Mouse (Mus musculus) intestine, embryonic 14.5 days (tissue): ENCODE data around the gene Olfr1133. TPM values are rescaled to one million over a fixed set of nuclear protein-coding genes. Genes with fewer than 3 reads are reported as not detected.

Experiments
- polyA plus RNA-seq: library from polyadenylated mRNA; unstranded; fragments of >200 nt; fragmentation: Nextera tagmentation; extraction: Ambion mirVana; gene quantifications from 2 replicates; pipeline ENCODE4 v1.2.1, GENCODE M21; 2014

Gene Olfr1133
- polyA plus RNA-seq, 1 experiment from 2014 or later: not detected

Other genes with a start within 250 kb of the Olfr1133 start
- not detected in 2 replicates for gene Olfr1123, start 230.7 kb downstream of the Olfr1133 start, polyA plus RNA-seq
- 0.07 TPM in 1 of 2 replicates, not detected in the other for gene Olfr1124, start 217.1 kb downstream of the Olfr1133 start, polyA plus RNA-seq
- gene Olfr1126, start 193.4 kb downstream of the Olfr1133 start, polyA plus RNA-seq: not detected in 2 replicates
- gene Pramel7, start 150.3 kb downstream of the Olfr1133 start, polyA plus RNA-seq: not detected in 2 replicates
- gene Pramel6, start 140.8 kb downstream of the Olfr1133 start, polyA plus RNA-seq: not detected in 2 replicates
- not detected in 2 replicates for gene Olfr153, start 115.6 kb downstream of the Olfr1133 start, polyA plus RNA-seq
- gene Olfr1128, start 101.8 kb downstream of the Olfr1133 start, polyA plus RNA-seq: not detected in 2 replicates
- gene Olfr1129, start 73.5 kb downstream of the Olfr1133 start, polyA plus RNA-seq: not detected in 2 replicates
- not detected in 2 replicates for gene Olfr1130, start 41.2 kb downstream of the Olfr1133 start, polyA plus RNA-seq
- gene Olfr1131, start 20.3 kb downstream of the Olfr1133 start, polyA plus RNA-seq: not detected in 2 replicates
- not detected in 2 replicates for gene Olfr1132, start 9.8 kb downstream of the Olfr1133 start, polyA plus RNA-seq
- not detected in 2 replicates for gene Olfr1134, start 11.1 kb upstream of the Olfr1133 start, polyA plus RNA-seq
- not detected in 2 replicates for gene Olfr1135, start 26.3 kb upstream of the Olfr1133 start, polyA plus RNA-seq
- not detected in 2 replicates for gene Olfr1136, start 46.6 kb upstream of the Olfr1133 start, polyA plus RNA-seq
- not detected in 2 replicates for gene Olfr1137, start 65.8 kb upstream of the Olfr1133 start, polyA plus RNA-seq
- gene Olfr1138, start 92.6 kb upstream of the Olfr1133 start, polyA plus RNA-seq: not detected in 2 replicates
- not detected in 2 replicates for gene Olfr1140, start 96.4 kb upstream of the Olfr1133 start, polyA plus RNA-seq
- gene Olfr1141, start 106.6 kb upstream of the Olfr1133 start, polyA plus RNA-seq: not detected in 2 replicates
- gene Olfr152, start 132.1 kb upstream of the Olfr1133 start, polyA plus RNA-seq: not detected in 2 replicates
- gene Olfr1143, start 153.2 kb upstream of the Olfr1133 start, polyA plus RNA-seq: not detected in 2 replicates
- gene Olfr1145, start 162.4 kb upstream of the Olfr1133 start, polyA plus RNA-seq: not detected in 2 replicates
- gene Olfr1148, start 183.2 kb upstream of the Olfr1133 start, polyA plus RNA-seq: not detected in 2 replicates
- not detected in 2 replicates for gene Olfr1150-ps1, start 196.6 kb upstream of the Olfr1133 start, polyA plus RNA-seq
- gene Olfr1151, start 208.5 kb upstream of the Olfr1133 start, polyA plus RNA-seq: not detected in 2 replicates
- not detected in 2 replicates for gene Olfr1152, start 219.1 kb upstream of the Olfr1133 start, polyA plus RNA-seq
- gene Olfr1153, start 247.6 kb upstream of the Olfr1133 start, polyA plus RNA-seq: not detected in 2 replicates